Mouse (Mus musculus) embryonic facial prominence, embryonic 10.5 days (tissue): Measurements from ENCODE around the gene Nkap. TPM values are rescaled to one million over a fixed set of nuclear protein-coding genes. Genes with fewer than 3 reads are reported as not detected.
"Not testable (repeated sequence)": the region's sequence is repeated elsewhere in the genome, so short reads cannot be mapped to it uniquely, and the experiment has no call there.

ENCODE experiments used
- DNase-seq: peaks from one replicate; pipeline ENCODE4 v3.0.0-alpha.2; 2017; ENCODE audit warnings: low spot score
- H3K27ac ChIP-seq: fragments of 300-500 bp; sonication (generic); replicated peaks from 2 replicates; pipeline ENCODE4 v1.5.1; 2016; ENCODE audit warnings: mild to moderate bottlenecking
- H3K27me3 ChIP-seq: fragments of 300-500 bp; sonication (generic); replicated peaks from 2 replicates; pipeline ENCODE4 v1.6.1; 2016; ENCODE audit warnings: low read depth, mild to moderate bottlenecking; ENCODE audit not compliant: poor library complexity, severe bottlenecking
- H3K36me3 ChIP-seq: fragments of 300-500 bp; sonication (generic); replicated peaks from 2 replicates; pipeline ENCODE4 v1.6.1; 2016; ENCODE audit warnings: mild to moderate bottlenecking, moderate library complexity
- H3K4me1 ChIP-seq: fragments of 300-500 bp; sonication (generic); 2 replicates; pipeline ENCODE4 v1.6.1; 2016
- H3K4me3 ChIP-seq: fragments of 300-500 bp; sonication (generic); 2 replicates; pipeline ENCODE4 v1.5.1; 2016; ENCODE audit warnings: mild to moderate bottlenecking, moderate library complexity
- H3K9me3 ChIP-seq: fragments of 300-500 bp; sonication (generic); 2 replicates; pipeline ENCODE4 v1.6.1; 2016; ENCODE audit warnings: mild to moderate bottlenecking
- WGBS: fragments of 180-500 bp; shearing (Covaris S2); methylation state at CpG from one replicate; pipeline ENCODE4 v1.1.7; 2016; 5-methylcytosine and 5-hydroxymethylcytosine counted together
- polyA plus RNA-seq: library from polyadenylated mRNA; unstranded; fragments of >200 nt; fragmentation: Nextera tagmentation; extraction: Ambion mirVana; gene quantifications from 2 replicates; pipeline ENCODE4 v1.2.1, GENCODE M21; 2016

Gene Nkap
- polyA plus RNA-seq, 1 experiment from 2014 or later = 17.2 TPM

GRCm38 (mm10) chrX:37168742-37169141 lies 42.1 kb downstream of the Nkap start, which contains the start of gene Akap14:
Akap14 (minus strand) TSS chrX:37168842.
- H3K27me3 ChIP-seq = no peaks in the 10 kb centered on the region
- H3K4me3 ChIP-seq = no peak within 1 kb of the TSS
- H3K27ac ChIP-seq = no peak within 1 kb of the TSS
- 47% methylated on average over 5 of the region's 5 CpGs for WGBS
- DNase-seq = no peak
- H3K9me3 ChIP-seq = no peaks in the 10 kb centered on the region
- no peaks in the 10 kb centered on the region for H3K36me3 ChIP-seq
- H3K4me1 ChIP-seq = no peaks in the 10 kb centered on the region

DNA sequence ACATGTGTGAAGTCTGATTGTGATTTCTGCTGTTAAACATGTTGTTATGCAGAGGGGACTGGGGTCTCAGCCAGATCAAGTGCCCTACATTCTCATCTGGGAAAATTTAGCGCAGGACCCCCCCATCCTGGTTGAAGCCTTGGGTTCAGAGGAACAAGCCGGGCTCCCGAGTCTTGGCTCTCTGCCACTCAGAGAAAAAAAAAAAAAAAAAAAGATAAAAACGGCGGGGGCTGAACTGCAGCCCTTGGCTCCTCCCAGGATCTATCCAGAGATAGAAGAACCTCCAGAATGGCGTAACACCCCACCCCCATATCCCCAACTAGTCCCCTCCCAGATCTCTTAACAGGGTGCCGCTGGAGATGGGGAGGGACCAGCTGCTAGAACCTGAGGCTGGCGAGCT lies 57.8 kb downstream of the Nkap start:
- not testable (repeated sequence) for H3K9me3 ChIP-seq, H3K27ac ChIP-seq, H3K4me3 ChIP-seq, H3K4me1 ChIP-seq, H3K27me3 ChIP-seq, DNase-seq, H3K36me3 ChIP-seq
- WGBS = 72% methylated on average over 8 of the region's 8 CpGs

DNA sequence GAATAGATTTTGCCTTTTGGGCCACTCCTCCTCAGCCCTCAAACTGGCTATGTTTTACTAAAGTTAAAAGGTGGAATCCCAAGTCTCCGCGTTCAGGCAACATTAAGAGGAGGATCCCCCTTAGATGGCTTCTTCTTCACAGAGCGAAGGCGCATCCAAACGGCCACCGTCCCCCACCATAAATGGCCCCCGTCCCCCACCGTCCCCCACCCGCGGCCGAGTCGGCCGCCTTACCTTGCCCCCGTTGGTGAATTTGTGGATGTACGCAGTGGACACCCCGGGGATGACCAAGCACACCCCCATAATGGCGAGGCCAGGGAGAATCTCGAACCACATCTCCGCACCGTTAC lies 64.1 kb downstream of the Nkap start:
- Histone ChIP-seq H3K4me1 (no peaks in the 10 kb centered on the region), H3K36me3 (no peaks in the 10 kb centered on the region), H3K27me3 (no peaks in the 10 kb centered on the region), H3K27ac (peak overlapping the region; percentile 82; the same call in 1 of the 2 replicates), H3K4me3 (peak overlapping the region; percentile 68), H3K9me3 (no peaks in the 10 kb centered on the region)
- WGBS = 25% methylated on average over 20 of the region's 20 CpGs
- DNase-seq = no peak

DNA sequence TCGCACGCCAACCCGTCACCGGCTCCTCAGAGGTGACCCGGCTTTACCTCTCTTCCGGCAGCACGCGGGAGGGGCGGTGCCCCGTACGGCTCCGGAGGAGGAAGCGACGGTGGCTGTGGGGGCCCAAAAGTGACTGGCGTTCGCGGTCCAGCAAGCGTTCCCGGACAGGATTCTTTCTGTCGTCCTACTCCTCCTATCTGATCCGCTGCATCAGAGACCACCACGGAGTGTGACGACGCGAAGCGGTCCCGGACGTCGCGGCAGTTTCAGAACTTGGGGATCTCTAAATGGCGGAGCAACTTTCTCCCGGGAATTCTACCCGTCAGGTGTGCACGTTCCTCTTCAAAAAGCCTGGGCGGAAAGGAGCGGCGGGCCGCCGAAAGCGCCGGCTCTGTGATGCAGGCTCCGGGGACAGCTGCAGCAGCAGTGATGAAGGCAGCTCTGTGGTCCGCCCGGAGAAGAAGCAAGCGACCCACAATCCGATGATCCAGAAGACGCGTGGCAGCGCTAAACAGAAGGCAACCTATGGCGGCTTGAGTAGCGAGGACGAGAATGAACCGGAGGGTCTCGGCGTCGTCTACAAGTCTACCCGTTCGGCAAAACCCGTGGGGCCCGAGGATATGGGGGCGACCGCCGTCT lies 64.6 kb downstream of the Nkap start, which contains the start of the genes Ndufa1 and Rnf113a1:
Gene Ndufa1, minus strand, starts transcription at position 59 of the 639 bp plus-strand sequence.
Gene Rnf113a1, plus strand, starts transcription at position 141 of the 639 bp plus-strand sequence.
- WGBS = 18% methylated on average over 63 of the region's 63 CpGs
- DNase-seq = peak; percentile 87
- no peaks in the 10 kb centered on the region for H3K36me3 ChIP-seq
- no peaks in the 10 kb centered on the region for H3K27me3 ChIP-seq
- no peaks in the 10 kb centered on the region for H3K9me3 ChIP-seq
- peak within 1 kb of the TSS; percentile 82 for H3K27ac ChIP-seq
- no peaks in the 10 kb centered on the region for H3K4me1 ChIP-seq
- H3K4me3 ChIP-seq = peak within 1 kb of the TSS; percentile 68

DNA sequence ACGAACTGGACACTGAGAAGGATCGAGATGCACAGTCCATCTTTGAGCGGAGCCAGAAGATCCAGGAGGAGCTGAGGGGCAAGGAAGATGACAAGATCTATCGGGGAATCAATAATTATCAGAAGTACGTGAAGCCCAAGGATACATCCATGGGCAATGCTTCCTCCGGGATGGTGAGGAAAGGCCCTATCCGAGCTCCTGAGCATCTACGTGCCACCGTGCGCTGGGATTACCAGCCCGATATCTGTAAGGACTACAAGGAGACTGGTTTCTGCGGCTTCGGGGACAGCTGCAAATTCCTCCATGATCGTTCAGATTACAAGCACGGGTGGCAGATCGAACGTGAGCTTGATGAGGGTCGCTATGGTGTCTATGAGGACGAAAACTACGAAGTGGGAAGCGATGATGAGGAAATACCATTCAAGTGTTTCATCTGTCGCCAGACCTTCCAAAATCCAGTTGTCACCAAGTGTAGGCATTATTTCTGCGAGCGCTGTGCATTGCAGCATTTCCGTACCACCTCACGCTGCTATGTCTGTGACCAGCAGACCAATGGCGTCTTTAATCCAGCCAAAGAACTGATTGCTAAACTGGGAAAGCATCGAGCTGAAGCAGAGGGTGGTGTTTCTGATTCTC lies 65.3 kb downstream of the Nkap start:
- H3K9me3 ChIP-seq = no peaks in the 10 kb centered on the region
- peak overlapping the region; percentile 68 for H3K4me3 ChIP-seq
- no peaks in the 10 kb centered on the region for H3K4me1 ChIP-seq
- peak; percentile 27 for DNase-seq
- 25% methylated on average over 28 of the region's 28 CpGs for WGBS
- H3K27me3 ChIP-seq = no peaks in the 10 kb centered on the region
- H3K36me3 ChIP-seq = no peaks in the 10 kb centered on the region
- peak overlapping the region; percentile 82 for H3K27ac ChIP-seq

DNA sequence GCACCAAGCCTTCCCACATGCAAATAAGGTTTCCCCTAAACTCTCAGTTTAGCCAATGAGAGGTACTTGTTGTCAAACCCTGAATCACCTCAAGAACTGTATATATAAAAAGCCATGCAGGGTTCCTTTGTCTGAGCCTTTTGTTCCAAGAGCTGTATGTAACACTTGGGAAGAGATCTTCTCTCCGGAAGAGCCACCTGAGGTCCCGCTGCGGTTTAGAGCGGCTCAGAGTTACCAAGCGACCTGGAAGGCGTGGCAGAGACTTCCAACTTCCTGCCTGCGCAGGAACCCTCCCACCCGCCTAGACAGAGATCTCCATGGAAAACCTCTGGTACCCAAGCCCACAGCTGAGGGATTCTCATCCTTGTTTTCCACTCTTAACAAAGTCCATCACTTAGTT lies 72.1 kb downstream of the Nkap start:
- no peaks in the 10 kb centered on the region for H3K9me3 ChIP-seq
- WGBS = 63% methylated on average over 8 of the region's 8 CpGs
- H3K4me3 ChIP-seq = no peak overlapping the region
- H3K36me3 ChIP-seq = no peaks in the 10 kb centered on the region
- H3K4me1 ChIP-seq = no peaks in the 10 kb centered on the region
- no peaks in the 10 kb centered on the region for H3K27me3 ChIP-seq
- no peak for DNase-seq
- H3K27ac ChIP-seq = no peak overlapping the region

Other genes with a start within 250 kb of the Nkap start
- gene Nkrf, start 223.9 kb upstream of the Nkap start, polyA plus RNA-seq = 2.4 and 2.5 TPM in 2 replicates
- 37.5 and 40.5 TPM in 2 replicates for gene Sept6, start 135.0 kb upstream of the Nkap start, polyA plus RNA-seq
- gene Sowahd, start 78.0 kb upstream of the Nkap start, polyA plus RNA-seq = not detected in 2 replicates
- 474 and 495 TPM in 2 replicates for gene Rpl39, start 41.4 kb upstream of the Nkap start, polyA plus RNA-seq
- 17.2 and 19.0 TPM in 2 replicates for gene Upf3b, start 16.5 kb upstream of the Nkap start, polyA plus RNA-seq
- 0.14 TPM in 1 of 2 replicates, not detected in the other for gene Akap14, start 42.0 kb downstream of the Nkap start, polyA plus RNA-seq
- 365 and 368 TPM in 2 replicates for gene Ndufa1, start 64.4 kb downstream of the Nkap start, polyA plus RNA-seq
- 11.3 and 11.8 TPM in 2 replicates for gene Rnf113a1, start 64.5 kb downstream of the Nkap start, polyA plus RNA-seq
- not detected in 2 replicates for gene Gm9, start 84.2 kb downstream of the Nkap start, polyA plus RNA-seq
- not detected in 2 replicates for gene Rhox1, start 95.5 kb downstream of the Nkap start, polyA plus RNA-seq
- gene Rhox2a, start 118.2 kb downstream of the Nkap start, polyA plus RNA-seq = not detected in 2 replicates
- not detected in 2 replicates for gene Rhox3a, start 123.1 kb downstream of the Nkap start, polyA plus RNA-seq
- gene Rhox4a, start 138.5 kb downstream of the Nkap start, polyA plus RNA-seq = not detected in 2 replicates